Mouse (Mus musculus) olfactory bulb, adult 2 months (tissue): ENCODE results near the gene Rnf215.

Experiments
- CTCF ChIP-seq: fragments of 200-500 bp; IDR thresholded peaks from 2 replicates; pipeline ENCODE4 v1.5.1; 2012; ENCODE audit warnings: low read depth, mild to moderate bottlenecking, low read length, moderate library complexity; ENCODE audit not compliant: insufficient read depth
- POLR2A ChIP-seq: fragments of 200-500 bp; IDR thresholded peaks from 2 replicates; pipeline ENCODE4 v1.6.1; 2012; ENCODE audit warnings: mild to moderate bottlenecking, low read depth, low read length, moderate library complexity; ENCODE audit not compliant: insufficient read depth

DNA sequence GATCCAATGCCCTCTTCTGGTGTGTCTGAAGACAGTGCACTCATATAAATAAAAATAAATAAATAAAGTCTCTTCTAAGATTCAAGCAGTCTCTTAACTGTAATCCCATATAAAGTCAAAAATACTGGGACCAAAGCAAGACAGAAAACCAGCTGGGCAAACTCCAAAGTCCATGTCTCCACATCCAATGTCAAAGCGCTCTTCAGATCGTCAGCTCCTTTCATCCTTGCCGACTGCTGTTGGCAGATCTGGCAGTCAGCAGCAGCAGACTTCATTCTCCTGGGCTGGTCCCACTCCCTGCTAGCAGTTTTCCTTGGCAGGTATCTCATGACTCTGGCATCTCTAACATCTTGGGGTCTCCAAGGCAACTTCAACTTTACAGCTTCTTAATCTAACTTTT is 23.7 kb downstream of the Rnf215 start:
- TF ChIP-seq CTCF (no peak), POLR2A (no peak)
